Mouse (Mus musculus) embryonic fibroblast, embryonic 13.5 days (primary cell): ENCODE data around the gene Cd27. TPM values are rescaled to one million over a fixed set of nuclear protein-coding genes. Genes with fewer than 3 reads are reported as not detected.
A peak's percentile ranks its signal among the peaks of the same experiment; 100 is the strongest.
"Not testable (repeated sequence)": the region's sequence is repeated elsewhere in the genome, so short reads cannot be mapped to it uniquely, and the experiment has no call there.

Experiments used
- H3K27ac ChIP-seq: 2 replicates; pipeline ENCODE4 v1.5.1; 2012; ENCODE audit warnings: low read length, control low read depth, inconsistent platforms; ENCODE audit not compliant: insufficient read depth
- H3K4me1 ChIP-seq: 2 replicates; pipeline ENCODE4 v1.6.1; 2011; ENCODE audit warnings: low read length; ENCODE audit not compliant: control insufficient read depth, insufficient read depth
- H3K4me3 ChIP-seq: 2 replicates; pipeline ENCODE4 v1.5.1; 2011; ENCODE audit warnings: mild to moderate bottlenecking, control low read depth, low read length; ENCODE audit not compliant: insufficient read depth
- CTCF ChIP-seq: IDR thresholded peaks from 2 replicates; pipeline ENCODE4 v1.5.1; 2011; ENCODE audit warnings: mild to moderate bottlenecking, control low read depth, low read length, moderate library complexity, borderline replicate concordance; ENCODE audit not compliant: insufficient read depth
- POLR2A ChIP-seq: IDR thresholded peaks from 2 replicates; pipeline ENCODE4 v1.6.1; 2011; ENCODE audit warnings: low read depth, mild to moderate bottlenecking, control low read depth, low read length, moderate library complexity
- polyA plus RNA-seq: library from polyadenylated mRNA; stranded (reverse); fragments of >200 nt; gene quantifications from 2 replicates; pipeline ENCODE4 v1.2.4, GENCODE M21; 2011; ENCODE audit warnings: low read depth; ENCODE audit not compliant: missing spikeins, insufficient read length

Cd27 gene
- polyA plus RNA-seq, 1 experiment: not detected

GRCm38 (mm10) chr6:125267469-125267868 is 30.7 kb upstream of the Cd27 start:
- no peak for TF ChIP-seq POLR2A
- Histone ChIP-seq H3K4me1 (no peaks in the 10 kb centered on the region), H3K27ac (no peak overlapping the region), H3K4me3 (no peak overlapping the region)

GRCm38 (mm10) chr6:125266600-125266999 is 29.8 kb upstream of the Cd27 start:
- not testable (repeated sequence) for H3K4me3 ChIP-seq, H3K4me1 ChIP-seq, H3K27ac ChIP-seq

- H3K4me3 ChIP-seq: no peak overlapping the region
- no peak overlapping the region for H3K27ac ChIP-seq
- no peak for TF ChIP-seq CTCF
- no peak for TF ChIP-seq POLR2A
- no peaks in the 10 kb centered on the region for H3K4me1 ChIP-seq
Measured at GRCm38 (mm10) chr6:125266091-125266490, 29.3 kb upstream of the Cd27 start.

- TF ChIP-seq CTCF (no peak), POLR2A (no peak)
- Histone ChIP-seq H3K4me3 (no peak overlapping the region), H3K4me1 (no peaks in the 10 kb centered on the region), H3K27ac (no peak overlapping the region)
Measured at GRCm38 (mm10) chr6:125265239-125265638, 28.4 kb upstream of the Cd27 start.

GRCm38 (mm10) chr6:125264219-125264618 is 27.4 kb upstream of the Cd27 start:
- Histone ChIP-seq H3K27ac (no peak overlapping the region), H3K4me1 (no peaks in the 10 kb centered on the region), H3K4me3 (no peak overlapping the region)
- TF ChIP-seq POLR2A (no peak), CTCF (no peak)

- Histone ChIP-seq H3K4me3 (no peak overlapping the region), H3K4me1 (peaks cover 8% of the 10 kb centered on the region; the same call in 1 of the 2 replicates), H3K27ac (no peak overlapping the region)
- TF ChIP-seq CTCF: no peak
- no peak for TF ChIP-seq POLR2A
Measured at GRCm38 (mm10) chr6:125260006-125260555, 23.3 kb upstream of the Cd27 start.

- Histone ChIP-seq H3K27ac (peak overlapping the region; percentile 49), H3K4me3 (no peak overlapping the region), H3K4me1 (peaks cover 8% of the 10 kb centered on the region; the same call in 1 of the 2 replicates)
- TF ChIP-seq CTCF: no peak
- TF ChIP-seq POLR2A: no peak
Measured at GRCm38 (mm10) chr6:125256222-125256966, 19.6 kb upstream of the Cd27 start.

- Histone ChIP-seq H3K4me1 (peaks cover 8% of the 10 kb centered on the region; the same call in 1 of the 2 replicates), H3K4me3 (no peak overlapping the region), H3K27ac (peak overlapping the region; percentile 49)
- TF ChIP-seq CTCF: no peak
Measured at GRCm38 (mm10) chr6:125255516-125256044, 18.8 kb upstream of the Cd27 start.

- peaks cover 8% of the 10 kb centered on the region; the same call in 1 of the 2 replicates for H3K4me1 ChIP-seq
- no peak overlapping the region for H3K27ac ChIP-seq
- H3K4me3 ChIP-seq: no peak overlapping the region
- TF ChIP-seq CTCF (no peak), POLR2A (no peak)
Measured at GRCm38 (mm10) chr6:125253863-125254715, 17.3 kb upstream of the Cd27 start.

GRCm38 (mm10) chr6:125252711-125253110 is 15.9 kb upstream of the Cd27 start:
- no peak for TF ChIP-seq CTCF
- no peak for TF ChIP-seq POLR2A
- no peak overlapping the region for H3K27ac ChIP-seq
- H3K4me3 ChIP-seq: no peak overlapping the region
- peaks cover 8% of the 10 kb centered on the region; the same call in 1 of the 2 replicates for H3K4me1 ChIP-seq
